Mouse (Mus musculus) heart, adult 2 months (tissue): ENCODE results near the gene Gipc2.

Experiments
- CTCF ChIP-seq: fragments of 200-600 bp; IDR thresholded peaks from 2 replicates; pipeline ENCODE4 v1.8.1; 2022; ENCODE audit warnings: antibody characterized with exemption, mild to moderate bottlenecking, moderate library complexity
- EP300 ChIP-seq: fragments of 200-500 bp; IDR thresholded peaks from 2 replicates; pipeline ENCODE4 v1.6.1; 2011; ENCODE audit warnings: low read depth, low read length, control low read depth; ENCODE audit not compliant: insufficient read depth
- POLR2A ChIP-seq: fragments of 200-500 bp; IDR thresholded peaks from 2 replicates; pipeline ENCODE4 v1.6.1; 2011; ENCODE audit warnings: mild to moderate bottlenecking, low read depth, low read length, control low read depth; ENCODE audit not compliant: insufficient read depth

- TF ChIP-seq POLR2A: peak; percentile 58; the same call in 1 of the 2 replicates
- TF ChIP-seq CTCF: no peak
- peak; percentile 84 for TF ChIP-seq EP300
These were observed 51.2 kb downstream of the Gipc2 start for GRCm38 (mm10) chr3:152114786-152115185.
